Mouse (Mus musculus) spleen, postnatal 14 days (tissue): ENCODE data around the gene Tctex1d1.

Source experiments
- DNase-seq, 2 experiments: peaks; one replicate each; pipeline ENCODE4 v3.0.0; 2021 to 2022; ENCODE audit warnings: low spot score in 2 of 2

Gene Tctex1d1

DNA sequence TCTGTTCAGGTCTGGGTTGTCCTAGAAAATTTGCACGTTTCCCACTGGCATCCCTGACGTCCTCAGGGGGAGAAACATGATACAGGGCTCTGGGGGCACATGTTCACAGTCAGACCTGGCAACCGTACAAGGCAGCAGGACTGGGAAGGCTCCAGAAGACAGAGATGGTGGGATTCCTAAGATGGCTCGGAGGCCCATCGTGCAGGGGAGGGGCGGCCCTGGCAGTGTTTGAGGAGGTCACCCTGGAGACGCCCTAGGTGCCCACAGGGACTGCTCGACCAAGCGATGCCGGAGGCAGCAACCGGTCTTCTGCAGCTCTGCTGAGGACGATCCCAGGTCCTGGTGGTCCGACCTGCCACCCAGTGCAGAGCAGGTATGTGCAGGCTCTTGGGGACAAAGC lies at the start of gene Tctex1d1:
TSS of gene Tctex1d1 (plus strand) at position 167 of the 400 bp plus-strand sequence.
- no peak for DNase-seq

DNA sequence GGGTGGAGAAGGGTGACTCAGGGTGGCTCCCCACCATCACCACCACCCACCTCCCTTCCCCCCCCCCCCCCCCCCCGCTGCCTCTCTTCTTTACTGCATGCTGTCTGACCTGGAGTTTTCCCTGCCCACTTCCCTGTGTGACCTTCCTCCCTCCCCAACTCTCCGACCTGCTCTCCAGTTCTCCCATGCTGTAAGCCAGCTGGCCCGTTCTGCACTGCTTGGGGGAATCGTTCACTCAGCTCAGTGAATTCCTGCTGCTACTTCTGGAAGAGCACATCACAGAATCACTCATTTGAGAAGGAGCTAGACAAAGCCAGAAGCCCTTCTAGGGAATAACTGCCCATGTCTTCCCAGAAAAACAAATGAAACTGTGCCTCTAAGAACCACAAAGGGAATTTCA lies 48.9 kb upstream of the Tctex1d1 start:
- no peak for DNase-seq

DNA sequence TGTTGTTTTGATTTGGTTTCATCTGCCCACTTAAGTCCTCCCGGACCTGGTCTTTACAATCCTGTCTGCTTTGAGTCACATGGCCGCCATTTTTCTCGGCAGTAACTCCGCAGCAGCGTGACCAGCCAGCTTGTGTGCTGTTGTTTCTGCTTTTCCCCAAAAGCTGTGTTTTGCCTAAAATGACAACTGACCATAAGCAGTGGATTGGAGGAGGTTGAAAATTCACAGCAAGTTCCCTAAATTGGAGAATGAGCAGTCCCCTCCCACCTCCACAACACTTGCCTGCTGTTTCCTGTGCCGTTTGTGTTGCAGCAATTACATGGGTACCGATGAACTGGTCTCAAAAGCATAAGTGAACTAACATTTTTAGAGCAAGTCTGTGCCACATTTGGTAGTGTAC lies 47.7 kb upstream of the Tctex1d1 start:
- DNase-seq: no peak

DNA sequence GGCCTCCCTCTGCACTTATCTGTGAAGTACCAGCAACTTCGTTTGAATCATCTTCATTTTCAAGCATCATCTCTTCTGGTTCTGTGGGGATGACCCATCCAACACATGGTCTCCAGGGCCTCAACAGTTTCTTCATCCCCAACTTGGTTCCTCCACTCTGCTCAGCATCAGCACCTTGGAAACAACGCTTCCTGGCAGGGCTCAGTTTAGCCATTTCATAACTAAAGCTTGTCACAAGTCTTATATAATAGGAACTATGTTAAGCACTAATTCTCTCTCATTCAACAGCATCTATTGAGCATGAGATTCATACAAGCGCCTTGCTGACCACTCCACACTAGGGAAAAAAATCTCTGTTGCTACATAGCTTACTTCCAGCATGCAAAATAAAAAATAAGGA lies 38.1 kb upstream of the Tctex1d1 start:
- no peak for DNase-seq

DNA sequence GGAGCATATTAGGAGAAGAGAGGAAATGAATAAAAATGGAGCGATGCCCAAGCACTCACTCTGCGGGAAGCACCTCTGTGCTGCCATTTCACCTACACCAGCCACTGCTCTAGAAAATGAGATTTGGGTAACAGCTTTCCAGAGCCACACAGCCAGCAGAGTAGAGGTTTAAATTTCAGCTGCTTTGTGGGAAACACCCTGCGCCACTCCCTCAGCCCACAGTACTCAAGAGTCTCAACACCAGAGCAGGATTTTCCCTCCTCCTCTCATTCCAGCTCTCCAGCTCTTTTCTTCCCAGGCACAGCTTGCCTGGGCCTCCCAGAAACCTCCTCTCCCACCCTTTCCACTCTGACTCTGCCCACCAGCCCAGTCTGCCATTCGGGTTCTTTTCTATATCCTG lies 37.7 kb upstream of the Tctex1d1 start:
- no peak for DNase-seq

DNA sequence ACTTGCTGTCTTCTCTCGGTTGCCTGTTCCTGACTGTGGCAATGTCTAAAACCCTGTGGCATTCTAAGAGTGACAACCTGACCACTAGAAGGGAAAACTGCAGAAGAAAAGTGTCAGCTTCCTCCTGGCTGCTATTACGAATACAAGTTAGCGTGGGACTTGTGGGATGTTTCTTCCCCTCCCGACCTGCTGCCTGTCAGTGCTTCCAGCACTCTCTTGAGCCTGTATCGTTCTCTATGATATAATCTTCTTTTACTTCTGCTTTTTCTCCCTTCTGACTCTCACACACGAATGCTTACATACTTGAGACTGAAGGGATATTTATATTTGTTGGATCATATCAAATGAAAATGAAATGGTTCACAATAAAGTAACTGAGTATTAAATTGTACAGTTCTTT lies 34.1 kb upstream of the Tctex1d1 start:
- DNase-seq: no peak

DNA sequence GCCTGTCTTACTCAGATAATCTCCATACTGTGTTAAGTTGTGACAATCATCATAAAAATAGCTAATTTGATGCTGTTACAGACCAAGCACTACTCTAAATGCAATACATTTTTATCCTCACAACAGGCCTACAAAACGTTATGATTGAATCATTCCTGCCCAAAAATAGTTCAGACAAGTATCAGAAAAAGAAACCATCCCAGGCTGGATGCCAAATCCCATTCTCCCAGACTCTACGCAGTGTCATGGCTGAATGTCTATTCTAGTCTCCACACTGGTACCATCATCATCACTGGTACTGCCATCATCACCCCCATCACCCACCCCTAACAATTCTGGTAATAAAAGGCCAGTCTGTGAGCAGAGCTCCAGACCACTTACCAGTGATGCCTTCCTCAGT lies 25.9 kb upstream of the Tctex1d1 start:
- DNase-seq: no peak

DNA sequence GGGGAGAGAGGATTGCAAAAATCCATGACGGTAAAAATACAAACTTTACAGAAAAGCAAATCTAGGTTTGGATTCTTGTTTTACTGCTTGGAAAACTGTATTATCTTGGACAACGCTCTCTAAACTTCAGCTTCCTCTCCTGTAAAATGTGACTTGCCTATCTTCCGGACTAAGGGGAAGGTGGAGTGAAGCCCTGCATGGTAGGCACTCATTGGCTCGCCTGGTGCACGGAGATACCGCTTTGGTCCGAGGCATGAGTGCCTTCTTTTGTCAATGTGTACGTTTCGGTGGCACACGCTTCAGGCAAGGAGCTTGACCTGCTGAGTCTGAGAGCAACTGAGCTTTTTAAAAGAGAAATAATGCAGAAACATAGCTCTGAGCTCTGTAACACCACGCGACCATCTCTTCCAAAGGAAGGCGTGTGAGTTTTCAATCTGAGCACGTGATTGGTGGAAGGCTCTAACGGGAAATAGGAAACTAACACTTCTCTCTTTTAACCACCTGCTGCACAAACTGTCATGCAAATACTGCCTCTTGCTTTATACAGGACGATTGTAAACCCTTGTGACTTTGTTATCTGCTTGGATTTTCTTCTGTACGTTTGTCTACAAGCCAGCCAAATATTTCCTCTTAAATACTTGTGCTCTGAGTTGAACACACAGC lies 23.0 kb upstream of the Tctex1d1 start:
- DNase-seq: no peak

DNA sequence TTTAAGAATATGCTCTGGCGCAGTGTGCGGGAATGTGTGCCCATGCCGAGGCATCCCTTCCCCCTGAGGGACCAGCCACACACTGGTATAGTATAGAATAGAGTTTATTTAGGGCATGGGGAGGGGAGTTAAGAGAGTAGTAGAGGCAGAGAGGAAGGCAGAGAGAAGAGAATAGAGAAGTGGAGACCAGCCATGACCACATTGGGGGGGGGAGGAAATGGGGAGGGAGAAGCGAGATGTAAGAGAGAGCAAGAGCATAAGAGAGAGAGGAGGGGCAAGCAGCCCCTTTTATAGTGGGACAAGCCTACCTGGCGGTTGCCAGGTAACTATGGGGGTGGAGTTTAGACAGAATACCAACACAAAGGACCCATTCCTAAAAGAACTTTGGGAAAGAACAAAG lies 19.0 kb upstream of the Tctex1d1 start:
- DNase-seq: no peak

DNA sequence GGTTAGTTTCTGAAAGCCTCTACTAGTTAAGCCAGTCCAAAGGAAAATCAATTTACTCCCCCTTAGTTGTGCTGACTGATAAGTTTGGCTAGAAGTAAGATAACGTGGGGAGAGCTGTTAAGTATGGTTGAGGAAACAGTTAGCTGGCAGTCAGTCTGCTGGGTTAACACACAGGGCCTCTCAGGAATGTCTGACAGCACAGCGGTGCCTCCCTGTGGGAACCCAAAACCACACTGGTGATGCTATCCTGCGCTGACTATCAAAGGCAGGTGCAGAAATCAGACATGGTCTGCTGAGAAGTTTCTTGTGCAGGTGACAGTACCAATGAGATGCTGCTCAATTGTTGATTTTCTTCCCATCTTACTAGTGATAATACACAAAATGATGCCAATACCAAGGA lies 14.2 kb upstream of the Tctex1d1 start:
- no peak for DNase-seq

DNA sequence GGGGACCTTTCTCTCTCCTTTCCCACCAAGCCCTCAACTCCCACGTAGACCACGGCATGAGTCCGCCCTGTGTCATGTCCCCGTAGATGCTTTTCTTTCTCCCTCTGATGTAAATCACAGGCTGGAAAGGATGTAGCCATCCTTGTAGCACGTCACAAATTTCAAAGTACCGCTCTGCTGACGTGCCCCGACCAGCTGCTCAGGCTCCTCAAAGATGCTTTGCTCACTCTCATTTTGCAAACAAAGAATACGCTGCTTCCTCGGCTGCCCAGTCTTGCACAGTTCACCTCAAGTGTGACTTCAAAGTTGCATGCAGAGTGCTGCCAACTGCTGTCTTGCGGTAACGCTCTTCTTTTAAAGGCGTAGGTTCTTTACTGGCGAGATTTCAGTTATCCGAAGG lies 10.6 kb upstream of the Tctex1d1 start:
- no peak for DNase-seq

DNA sequence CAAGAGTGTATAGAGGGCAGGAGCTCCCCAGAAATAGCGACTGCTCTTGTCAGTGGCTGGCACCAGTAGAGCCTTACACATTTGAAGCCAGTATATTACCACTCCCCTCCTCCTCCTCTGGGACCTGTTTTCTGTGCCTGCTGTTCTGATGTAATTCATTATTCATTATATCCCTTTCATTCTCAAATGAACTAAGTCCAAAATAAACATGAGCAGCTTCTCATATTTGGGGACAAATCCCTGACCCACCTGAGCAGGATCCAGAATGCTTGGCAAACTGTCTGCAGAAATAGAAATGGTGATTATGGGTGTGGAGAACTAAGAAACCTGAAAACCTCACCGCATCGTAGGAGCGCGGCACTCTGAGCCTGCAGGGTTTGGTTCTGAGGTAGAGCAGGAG lies 8.8 kb upstream of the Tctex1d1 start:
- no peak for DNase-seq

DNA sequence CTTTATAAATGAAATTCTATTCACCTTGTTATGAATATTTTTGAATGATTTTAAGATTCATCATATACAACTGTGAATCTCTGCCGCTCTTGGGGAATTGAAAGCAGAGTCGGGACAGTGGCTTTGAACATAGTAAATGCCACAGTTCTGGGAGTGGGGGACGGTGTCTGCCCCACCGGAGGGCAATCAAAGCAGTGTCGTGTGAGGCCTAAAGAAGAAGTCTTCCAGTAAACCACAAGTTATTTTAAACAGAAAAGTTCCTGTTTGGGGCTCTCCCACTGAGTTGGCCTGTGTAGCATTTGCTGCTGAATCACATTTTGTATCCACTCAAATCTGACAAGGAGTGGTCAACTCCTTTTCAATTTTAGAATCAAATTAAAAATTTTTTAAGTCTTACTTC lies 7.2 kb upstream of the Tctex1d1 start:
- DNase-seq: no peak

DNA sequence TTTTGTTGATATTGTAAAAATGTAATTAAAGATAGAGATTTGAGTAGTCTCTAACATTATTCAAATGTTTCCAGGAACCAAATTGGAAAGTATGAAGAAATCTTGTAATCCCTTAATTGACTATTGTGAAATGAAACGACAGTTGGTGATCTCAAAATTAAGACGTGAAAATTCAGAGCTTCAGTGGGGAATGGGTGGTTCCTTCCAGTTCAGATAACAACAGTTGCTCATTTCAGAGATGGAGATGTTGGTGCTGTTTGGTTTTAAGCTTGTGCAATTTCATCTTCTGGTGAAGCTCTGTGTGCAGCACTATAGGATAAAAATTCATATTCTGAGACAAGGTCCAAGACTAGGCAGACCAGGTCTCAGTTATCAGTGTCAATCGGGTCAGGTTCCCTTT lies 6.3 kb upstream of the Tctex1d1 start:
- no peak for DNase-seq

DNA sequence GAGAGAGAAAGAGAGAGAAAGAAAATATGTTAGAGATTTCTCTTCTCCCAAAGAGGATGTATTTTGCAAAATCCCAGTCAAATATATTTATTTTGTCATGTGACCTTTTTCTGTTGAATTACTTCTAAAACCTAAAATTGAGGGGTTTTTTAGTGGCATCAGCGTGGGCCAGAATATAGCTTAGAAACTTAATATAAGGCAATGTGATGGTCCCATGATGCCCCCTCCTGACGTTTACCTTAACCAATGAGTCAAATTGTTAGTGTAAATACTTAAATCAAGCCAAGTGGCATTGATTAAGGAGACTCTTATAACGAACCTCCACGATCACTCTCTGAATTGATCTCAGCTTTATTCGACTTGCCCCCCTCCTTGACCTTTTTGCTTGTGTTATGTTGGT lies 4.2 kb upstream of the Tctex1d1 start:
- no peak for DNase-seq

DNA sequence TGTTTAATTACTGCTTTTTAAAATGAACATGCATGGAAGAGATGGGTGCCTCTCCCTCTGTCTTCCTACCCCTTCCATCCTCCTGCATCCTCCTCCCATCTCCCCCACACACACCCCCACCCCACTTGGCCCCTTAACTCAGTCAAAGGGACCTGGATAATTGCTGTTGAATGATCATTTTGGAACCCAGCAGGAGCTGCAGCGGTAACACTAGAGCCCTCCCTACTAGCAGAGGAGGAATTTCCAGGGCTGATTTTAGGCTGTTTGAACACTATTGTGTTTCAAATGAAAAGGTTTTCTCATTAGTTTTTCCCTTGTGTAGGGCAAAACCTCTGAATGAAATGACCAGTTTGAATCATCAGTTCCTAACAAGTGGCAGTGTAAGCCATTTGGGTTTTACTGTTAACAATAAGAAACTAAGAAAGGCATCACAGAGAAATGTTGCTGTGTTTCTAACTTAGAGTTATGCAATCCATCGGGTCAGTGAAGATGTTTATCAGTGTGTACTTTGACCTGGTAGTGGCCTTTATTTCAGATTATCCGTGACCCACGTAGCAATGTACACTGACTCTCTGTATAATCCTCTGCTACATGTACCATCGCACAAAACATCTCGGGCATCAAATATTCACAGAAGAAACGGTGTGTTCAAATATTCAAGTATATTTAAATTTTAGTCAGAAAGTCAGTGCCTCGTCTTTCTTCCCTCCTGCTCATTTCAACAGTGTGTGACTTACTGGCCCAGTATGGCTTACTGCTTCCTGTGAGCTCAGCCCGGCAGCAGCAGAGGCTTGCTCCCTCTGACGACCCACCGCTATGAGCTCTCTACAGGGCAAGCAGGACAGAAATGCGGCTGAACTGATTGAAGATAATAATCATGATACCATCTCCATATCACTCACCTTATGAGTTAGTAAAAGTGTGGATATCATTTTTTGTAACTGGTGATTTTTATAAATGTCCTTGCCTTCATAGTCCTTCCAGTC lies 1.8 kb upstream of the Tctex1d1 start:
- no peak for DNase-seq

DNA sequence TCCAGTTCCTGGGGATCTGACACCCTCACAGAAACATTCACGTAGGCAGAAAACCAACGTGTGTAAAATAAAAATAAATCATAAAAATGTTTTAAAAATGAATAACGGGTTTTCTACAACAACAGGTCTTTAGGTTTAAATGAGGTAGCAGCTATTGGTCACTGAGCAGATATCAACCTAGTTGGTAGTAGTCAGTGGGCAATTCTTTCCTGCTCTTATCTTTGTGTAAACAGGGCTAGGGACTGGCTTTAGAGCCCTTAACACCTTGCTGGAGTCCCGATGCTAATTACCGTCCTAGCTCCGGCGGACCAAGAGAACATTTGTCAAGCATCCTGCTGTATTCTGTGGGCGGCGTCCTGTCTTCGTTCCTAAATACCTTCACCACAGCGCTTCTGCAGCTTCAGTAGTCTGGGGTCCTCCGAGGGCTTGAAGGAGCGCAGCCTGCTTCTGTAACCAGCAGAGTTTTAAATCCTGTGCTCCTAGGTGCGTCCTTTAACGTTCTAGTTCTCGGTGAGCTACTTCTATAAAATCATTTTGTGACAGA lies 556 bp upstream of the Tctex1d1 start:
- DNase-seq: no peak

DNA sequence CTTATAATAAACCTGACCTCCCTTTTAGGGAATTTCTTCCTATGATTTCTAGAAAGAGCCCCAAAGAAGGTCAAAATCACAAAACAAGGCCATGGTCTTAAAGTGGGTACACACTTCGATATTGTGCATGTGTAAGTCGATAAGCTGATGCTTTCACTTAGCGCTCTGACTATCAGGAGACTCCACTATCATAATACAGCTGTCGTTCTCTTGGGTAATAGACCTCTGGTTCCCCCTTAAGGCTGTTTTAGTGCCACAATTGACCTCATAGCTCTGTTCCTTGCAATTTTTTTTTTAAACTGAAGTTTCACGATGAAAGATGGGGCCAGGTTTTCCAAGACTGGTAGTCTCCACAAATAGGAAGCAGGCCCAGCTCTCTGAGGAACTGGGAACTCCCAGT lies 979 bp downstream of the Tctex1d1 start:
- DNase-seq: no peak

DNA sequence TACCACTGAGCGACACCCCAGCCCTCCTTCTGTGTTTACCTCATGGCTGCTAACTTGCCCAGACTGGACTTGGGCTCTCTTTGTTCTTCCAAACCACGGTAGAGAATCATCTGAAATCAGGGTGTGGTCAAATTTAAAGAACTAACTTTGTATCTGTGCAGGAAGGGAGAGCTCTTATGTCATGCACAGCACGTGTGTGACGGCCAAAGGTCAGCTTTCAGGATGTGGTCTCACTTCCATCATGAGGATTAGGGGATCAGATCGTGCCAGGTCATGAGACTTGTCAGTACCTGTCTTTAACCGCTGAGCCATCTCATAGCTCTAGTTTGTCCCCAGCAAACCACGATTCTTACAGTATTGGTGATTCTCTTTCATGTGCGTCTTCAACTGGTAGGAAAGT lies 3.3 kb downstream of the Tctex1d1 start:
- no peak for DNase-seq

DNA sequence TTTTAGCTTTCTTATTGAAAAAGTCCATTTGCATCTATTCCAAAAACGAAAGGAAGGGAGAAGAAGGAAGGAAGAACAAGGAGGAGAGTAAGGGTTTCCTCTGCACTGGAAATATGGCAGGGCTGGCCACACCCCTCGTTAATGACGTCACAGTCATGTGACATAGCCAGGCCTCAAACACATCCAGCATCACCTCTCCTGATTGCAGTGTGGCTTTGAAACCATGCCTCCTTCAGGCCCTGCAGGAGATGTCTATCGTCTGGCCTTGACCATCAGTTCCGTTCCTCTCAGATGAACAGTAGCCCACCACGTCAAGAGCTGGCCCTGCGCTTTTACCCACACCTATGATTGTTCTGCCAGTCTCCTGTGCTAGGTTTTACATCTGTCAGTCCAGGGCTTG lies 7.8 kb downstream of the Tctex1d1 start:
- no peak for DNase-seq

DNA sequence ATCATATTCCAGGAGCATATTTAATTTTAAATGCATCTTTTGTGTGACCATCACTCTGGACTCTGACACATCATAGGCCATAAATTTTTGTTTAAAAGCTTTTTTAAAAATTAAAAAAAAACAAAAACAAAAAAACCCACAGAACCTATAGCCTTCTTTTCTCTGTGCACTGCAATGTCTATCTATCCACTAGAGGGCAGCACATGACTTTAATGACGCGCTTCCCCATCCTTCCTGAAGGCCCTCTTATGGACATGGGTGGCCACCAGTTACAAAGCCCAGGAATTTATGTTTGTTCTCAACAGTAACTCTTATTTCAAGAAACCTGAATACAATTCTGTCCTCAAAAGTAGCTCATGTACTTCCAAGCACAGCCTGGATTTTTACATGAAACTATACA lies 8.5 kb downstream of the Tctex1d1 start:
- peak in 1 of 2 experiments; percentile 13 for DNase-seq

DNA sequence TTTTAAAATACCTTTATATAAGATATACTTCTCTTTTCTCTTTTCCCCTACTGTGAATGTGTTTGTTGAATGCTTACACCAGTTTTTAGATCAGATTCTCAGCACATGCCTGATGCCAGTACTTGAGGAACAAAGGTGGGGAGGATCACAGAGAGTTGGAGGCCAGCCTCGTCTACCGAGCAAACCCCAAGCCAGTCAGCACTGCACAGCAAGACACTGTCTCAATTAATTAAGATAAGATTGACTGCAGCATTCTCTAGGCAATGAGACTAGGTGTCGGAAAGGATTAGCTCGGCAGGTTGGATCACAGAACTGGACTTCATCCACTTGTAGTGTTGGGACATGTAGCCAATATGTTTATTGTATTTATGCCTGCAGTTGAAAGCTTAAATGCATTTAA lies 8.9 kb downstream of the Tctex1d1 start:
- no peak for DNase-seq

DNA sequence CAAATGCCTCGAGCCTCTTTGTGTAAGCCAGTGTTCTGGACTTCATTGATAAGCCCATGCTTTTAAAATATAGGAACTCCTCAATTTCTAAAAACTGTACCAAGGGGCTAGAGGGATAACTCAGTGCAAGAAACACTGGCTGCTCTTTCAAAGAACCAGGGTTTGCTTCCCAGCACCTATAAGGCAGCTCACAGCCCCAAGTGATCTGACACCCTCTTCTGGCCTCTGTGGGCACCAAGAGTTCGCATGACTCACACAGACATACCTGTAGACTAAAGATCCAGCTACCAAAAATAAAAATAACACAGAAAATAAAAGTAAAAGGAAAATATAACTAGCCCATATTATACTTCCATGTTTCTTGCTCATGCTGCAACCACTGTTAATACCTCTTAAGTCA lies 9.3 kb downstream of the Tctex1d1 start:
- no peak for DNase-seq
